Mouse (Mus musculus): ENCODE results near the gene Trim68. TPM values are rescaled to one million over a fixed set of nuclear protein-coding genes. Genes with fewer than 3 reads are reported as not detected.

Gene Trim68
- polyA plus RNA-seq (2012; fragmentation: generic; extraction: Trizol) = 1 to 10 TPM in 1 of 2 experiments, under 1 TPM in 1; 0.36 to 3.6 TPM

DNA sequence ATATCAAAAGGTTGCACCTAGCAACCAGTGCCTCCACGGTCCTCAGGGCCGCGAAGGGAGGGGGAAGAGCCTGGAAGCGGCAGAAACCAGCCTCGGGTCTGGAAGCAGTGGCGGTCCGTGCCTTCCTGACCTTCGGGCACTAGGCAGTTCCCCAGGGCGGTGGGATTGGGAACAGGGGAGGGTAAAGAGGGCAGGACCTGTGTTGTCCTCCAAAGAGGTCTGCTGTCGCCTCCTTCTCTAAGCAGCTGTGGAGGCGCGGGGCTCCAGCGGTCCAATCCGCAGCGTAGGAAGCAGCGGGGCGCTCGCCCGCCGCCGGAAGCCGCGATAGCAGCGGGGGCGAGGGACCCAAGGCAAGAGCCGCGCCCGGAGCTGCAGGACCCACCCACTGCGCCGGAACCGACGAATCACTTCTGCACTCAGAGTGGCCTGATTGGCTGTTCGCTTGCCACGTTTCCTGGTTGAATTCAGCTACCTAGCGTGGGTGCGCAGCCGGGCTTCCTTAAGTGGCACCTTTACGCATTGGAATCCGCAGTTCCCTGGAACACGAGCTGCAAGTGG lies at the start of gene Trim68:
Gene Trim68, minus strand, starts transcription at position 384 of the 558 bp plus-strand sequence.

DNA sequence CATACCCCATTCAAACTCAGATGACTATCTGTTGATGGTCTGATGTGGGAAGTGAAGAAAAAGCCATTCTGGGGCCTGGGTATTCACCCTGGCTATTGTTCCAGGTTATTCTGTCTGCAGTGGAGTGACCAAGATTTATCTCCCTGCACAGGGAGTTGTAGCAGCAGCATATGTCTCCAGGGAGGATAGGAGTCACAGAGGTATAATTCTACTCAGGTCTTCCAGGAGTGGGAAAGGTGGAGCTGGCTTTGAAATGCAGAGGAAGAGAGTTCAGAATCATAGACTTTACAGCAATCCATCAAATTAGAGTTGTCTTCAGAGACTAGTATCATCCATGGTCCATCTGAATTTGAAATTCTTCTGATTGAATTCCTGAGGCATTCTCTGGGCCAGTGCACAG lies 40.3 kb upstream of the Trim68 start, which contains the start of gene Olfr559:
Gene Olfr559, minus strand, starts transcription at position 101 of the 400 bp plus-strand sequence.

DNA sequence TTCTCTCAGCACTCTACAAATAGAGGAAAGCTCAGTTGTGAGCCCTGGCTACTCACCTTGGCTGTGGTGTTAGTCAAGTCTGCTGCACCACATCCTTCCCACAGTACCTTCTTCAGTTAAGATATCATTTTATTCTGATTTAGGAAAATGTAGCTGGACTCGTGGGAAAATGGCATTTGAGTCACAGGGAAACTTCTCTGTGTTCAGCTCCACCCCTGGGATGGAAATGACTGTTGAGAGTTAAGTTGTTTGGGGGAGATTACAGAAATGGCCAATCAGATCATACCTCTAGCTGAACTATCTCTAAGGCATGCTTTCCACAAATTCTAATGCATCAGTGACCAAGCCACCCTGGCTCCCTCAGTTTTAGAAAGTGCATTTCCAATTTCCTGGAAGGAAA lies 31.8 kb upstream of the Trim68 start, which contains the start of gene Olfr33:
Gene Olfr33, minus strand, starts transcription at position 101 of the 400 bp plus-strand sequence.

DNA sequence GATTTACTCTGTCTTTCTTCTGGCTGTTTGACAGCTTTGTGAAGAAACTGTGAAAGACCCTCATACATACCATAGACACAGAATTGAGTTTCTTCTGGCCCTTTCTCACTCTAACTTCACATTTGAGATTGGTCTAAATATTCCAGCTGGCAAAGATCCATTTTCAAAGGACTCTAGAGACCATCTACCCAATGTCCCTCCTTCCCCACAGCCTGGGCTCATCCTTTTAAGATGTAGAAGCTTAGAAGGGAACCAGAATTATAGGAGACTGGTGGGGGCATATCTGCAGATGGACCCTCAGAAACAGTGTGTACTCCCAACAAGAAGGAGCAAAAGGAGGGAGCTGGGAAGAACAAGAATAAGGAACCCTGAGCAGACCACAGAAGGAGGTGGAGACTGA lies 14.8 kb upstream of the Trim68 start, which contains the start of gene Olfr558:
Gene Olfr558, plus strand, starts transcription at position 301 of the 400 bp plus-strand sequence.

DNA sequence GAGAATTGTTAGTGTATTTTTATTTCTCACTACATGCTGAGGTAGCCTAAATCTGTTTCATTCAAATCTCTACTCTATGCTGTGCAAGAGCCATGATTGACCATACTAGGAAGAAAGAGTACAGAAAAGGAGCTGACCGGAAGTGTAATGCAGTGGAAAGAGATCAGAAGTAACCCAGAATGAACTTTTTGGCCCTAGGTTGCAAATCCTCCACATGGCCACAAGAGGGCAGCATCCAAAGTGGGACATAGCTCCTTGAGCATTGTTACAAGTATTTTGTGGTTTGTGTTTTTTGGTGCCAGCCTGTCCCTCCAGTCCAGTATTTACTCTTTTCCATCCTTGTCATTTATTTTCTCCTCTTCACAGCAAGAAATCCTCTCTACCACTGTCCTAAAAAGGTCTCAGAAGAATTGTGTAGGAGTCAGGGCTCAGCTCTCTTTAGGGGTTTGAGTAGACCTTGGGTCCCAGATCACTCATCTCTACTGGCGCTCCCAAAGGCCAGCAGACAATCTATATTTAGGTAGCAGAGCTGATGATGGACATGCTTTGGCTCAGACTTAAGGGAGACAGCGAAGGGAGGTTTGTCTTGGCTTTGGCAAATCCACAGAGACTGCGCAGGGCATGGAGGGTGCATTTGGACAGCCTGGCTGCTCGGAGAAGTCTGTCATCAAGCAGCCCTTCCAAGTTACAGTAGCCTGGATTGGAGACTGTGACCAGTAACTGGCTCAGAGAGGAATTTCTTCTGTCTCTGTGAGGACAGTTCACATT lies 8.4 kb upstream of the Trim68 start, which contains the start of gene Olfr557:
Gene Olfr557, plus strand, starts transcription at position 553 of the 768 bp plus-strand sequence.

DNA sequence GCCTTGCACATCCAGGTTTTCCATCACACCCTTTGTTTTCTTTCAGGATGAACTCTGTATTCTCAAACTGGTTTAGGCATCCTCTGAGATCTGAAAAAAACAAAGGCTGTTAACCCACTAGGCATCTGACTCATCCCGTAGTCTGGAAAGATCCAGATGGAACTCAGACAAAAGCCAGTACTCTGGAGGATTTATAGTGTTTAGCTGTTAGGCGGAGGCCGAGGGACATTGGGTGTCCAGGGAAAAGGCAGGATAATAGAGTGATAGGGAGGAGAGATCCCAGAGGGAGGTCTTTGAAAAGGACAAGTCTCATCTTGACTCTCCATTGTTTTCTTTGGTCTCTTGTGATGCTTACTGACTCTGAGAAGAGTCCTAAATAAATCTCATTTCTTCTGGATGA lies 22.5 kb downstream of the Trim68 start, which contains the start of gene Olfr556:
Gene Olfr556, plus strand, starts transcription at position 301 of the 400 bp plus-strand sequence.

DNA sequence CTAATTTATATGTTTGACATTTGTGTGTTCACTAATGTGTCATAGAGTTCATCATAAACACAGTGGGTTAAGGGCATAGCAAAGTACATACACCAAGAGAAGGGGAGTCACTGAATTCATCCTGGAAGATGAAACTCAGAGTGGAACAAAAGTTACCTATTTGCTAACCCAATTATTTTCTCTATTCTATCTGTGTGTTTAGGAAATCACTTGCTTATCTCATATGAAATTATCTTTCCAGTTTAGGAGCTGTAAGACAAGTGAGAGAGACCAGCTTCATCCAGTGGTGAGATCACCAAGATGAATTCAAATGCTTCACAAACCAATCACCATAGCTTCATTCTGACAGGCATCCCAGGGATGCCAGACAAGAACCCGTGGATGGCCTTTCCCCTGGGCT lies 28.6 kb downstream of the Trim68 start, which contains the start of gene Olfr555:
Gene Olfr555, plus strand, starts transcription at position 301 of the 400 bp plus-strand sequence.

DNA sequence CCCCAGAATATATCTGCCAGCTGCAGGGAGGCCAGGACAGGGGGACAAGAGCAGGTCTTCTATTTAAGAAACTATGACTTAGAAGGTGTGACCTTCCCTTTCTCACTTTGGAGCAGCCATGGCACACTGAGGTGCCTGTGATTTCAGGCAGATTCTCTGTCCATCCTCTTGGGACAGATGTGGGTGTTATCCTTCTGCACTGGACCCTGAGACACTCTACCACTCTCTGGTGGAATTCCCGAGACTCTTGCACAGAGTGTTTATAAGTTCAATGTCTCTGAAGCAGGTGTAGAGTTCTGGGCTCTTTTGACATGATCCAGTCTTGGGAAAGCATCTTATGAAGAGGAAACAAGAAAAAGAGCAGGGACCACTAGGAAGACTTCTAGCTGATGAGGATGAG lies 49.0 kb downstream of the Trim68 start, which contains the start of gene Olfr554:
Gene Olfr554, plus strand, starts transcription at position 301 of the 400 bp plus-strand sequence.

Other genes starting within 250 kb of the Trim68 start
- 10 to 100 TPM; 24.7 to 75.1 TPM for gene Rrm1, start 245.6 kb downstream of the Trim68 start, polyA plus RNA-seq (2012; fragmentation: generic; extraction: Trizol)
- gene Olfr543, start 205.6 kb downstream of the Trim68 start, polyA plus RNA-seq (2012; fragmentation: generic; extraction: Trizol) = under 1 TPM in 1 of 2 experiments, not detected in 1; 0.12 TPM
- gene Olfr544, start 199.0 kb downstream of the Trim68 start, polyA plus RNA-seq (2012; fragmentation: generic; extraction: Trizol) = under 1 TPM in 1 of 2 experiments, not detected in 1; 0.04 TPM
- gene Olfr545, start 187.8 kb downstream of the Trim68 start, polyA plus RNA-seq (2012; fragmentation: generic; extraction: Trizol) = not detected
- gene Olfr547, start 152.6 kb downstream of the Trim68 start, polyA plus RNA-seq (2012; fragmentation: generic; extraction: Trizol) = not detected
- gene Olfr548-ps1, start 146.4 kb downstream of the Trim68 start, polyA plus RNA-seq (2012; fragmentation: generic; extraction: Trizol) = not detected
- gene Olfr549, start 137.5 kb downstream of the Trim68 start, polyA plus RNA-seq (2012; fragmentation: generic; extraction: Trizol) = not detected
- 1 to 10 TPM in 1 of 2 experiments, under 1 TPM in 1; 0.23 to 3.9 TPM for gene Trim21, start 121.8 kb downstream of the Trim68 start, polyA plus RNA-seq (2012; fragmentation: generic; extraction: Trizol)
- gene Olfr550, start 115.9 kb downstream of the Trim68 start, polyA plus RNA-seq (2012; fragmentation: generic; extraction: Trizol) = not detected
- not detected for gene Olfr551, start 95.4 kb downstream of the Trim68 start, polyA plus RNA-seq (2012; fragmentation: generic; extraction: Trizol)
- gene Olfr552, start 89.6 kb downstream of the Trim68 start, polyA plus RNA-seq (2012; fragmentation: generic; extraction: Trizol) = not detected
- not detected for gene Olfr553, start 69.1 kb downstream of the Trim68 start, polyA plus RNA-seq (2012; fragmentation: generic; extraction: Trizol)
- gene Olfr554, start 48.9 kb downstream of the Trim68 start, polyA plus RNA-seq (2012; fragmentation: generic; extraction: Trizol) = not detected
- gene Olfr555, start 28.5 kb downstream of the Trim68 start, polyA plus RNA-seq (2012; fragmentation: generic; extraction: Trizol) = not detected
- not detected for gene Olfr556, start 22.4 kb downstream of the Trim68 start, polyA plus RNA-seq (2012; fragmentation: generic; extraction: Trizol)
- gene Olfr557, start 8.6 kb upstream of the Trim68 start, polyA plus RNA-seq (2012; fragmentation: generic; extraction: Trizol) = not detected
- not detected for gene Olfr558, start 14.9 kb upstream of the Trim68 start, polyA plus RNA-seq (2012; fragmentation: generic; extraction: Trizol)
- gene Olfr33, start 31.7 kb upstream of the Trim68 start, polyA plus RNA-seq (2012; fragmentation: generic; extraction: Trizol) = not detected
- gene Olfr559, start 40.2 kb upstream of the Trim68 start, polyA plus RNA-seq (2012; fragmentation: generic; extraction: Trizol) = not detected
- gene Olfr560, start 72.0 kb upstream of the Trim68 start, polyA plus RNA-seq (2012; fragmentation: generic; extraction: Trizol) = not detected
- gene Olfr78, start 72.1 kb upstream of the Trim68 start, polyA plus RNA-seq (2012; fragmentation: generic; extraction: Trizol) = not detected
- not detected for gene Olfr561, start 83.9 kb upstream of the Trim68 start, polyA plus RNA-seq (2012; fragmentation: generic; extraction: Trizol)
- not detected for gene Olfr564, start 116.2 kb upstream of the Trim68 start, polyA plus RNA-seq (2012; fragmentation: generic; extraction: Trizol)
- gene Olfr566, start 171.4 kb upstream of the Trim68 start, polyA plus RNA-seq (2012; fragmentation: generic; extraction: Trizol) = not detected
- gene Olfr568, start 189.8 kb upstream of the Trim68 start, polyA plus RNA-seq (2012; fragmentation: generic; extraction: Trizol) = not detected
- gene Olfr569, start 203.6 kb upstream of the Trim68 start, polyA plus RNA-seq (2012; fragmentation: generic; extraction: Trizol) = not detected
- gene Olfr570, start 207.2 kb upstream of the Trim68 start, polyA plus RNA-seq (2012; fragmentation: generic; extraction: Trizol) = not detected
- not detected for gene Olfr571, start 230.2 kb upstream of the Trim68 start, polyA plus RNA-seq (2012; fragmentation: generic; extraction: Trizol)
- not detected for gene Olfr572, start 237.1 kb upstream of the Trim68 start, polyA plus RNA-seq (2012; fragmentation: generic; extraction: Trizol)

Measured in C3H10T1/2 (cell line).